Mouse (Mus musculus) C2C12 (cell line): ENCODE results near the gene Gm21992.

ENCODE experiments used
- CEBPB ChIP-seq: IDR thresholded peaks from one replicate; pipeline ENCODE4 v1.6.1; 2011; ENCODE audit warnings: low read depth, mild to moderate bottlenecking, control low read depth, moderate library complexity
- CTCF ChIP-seq: IDR thresholded peaks from one replicate; pipeline ENCODE4 v1.5.1; 2011; ENCODE audit not compliant: control insufficient read depth, insufficient read depth, insufficient read length
- MYOD1 ChIP-seq: IDR thresholded peaks from one replicate; pipeline ENCODE4 v1.6.1; 2011; ENCODE audit warnings: low read depth; ENCODE audit not compliant: control insufficient read depth, insufficient read length

DNA sequence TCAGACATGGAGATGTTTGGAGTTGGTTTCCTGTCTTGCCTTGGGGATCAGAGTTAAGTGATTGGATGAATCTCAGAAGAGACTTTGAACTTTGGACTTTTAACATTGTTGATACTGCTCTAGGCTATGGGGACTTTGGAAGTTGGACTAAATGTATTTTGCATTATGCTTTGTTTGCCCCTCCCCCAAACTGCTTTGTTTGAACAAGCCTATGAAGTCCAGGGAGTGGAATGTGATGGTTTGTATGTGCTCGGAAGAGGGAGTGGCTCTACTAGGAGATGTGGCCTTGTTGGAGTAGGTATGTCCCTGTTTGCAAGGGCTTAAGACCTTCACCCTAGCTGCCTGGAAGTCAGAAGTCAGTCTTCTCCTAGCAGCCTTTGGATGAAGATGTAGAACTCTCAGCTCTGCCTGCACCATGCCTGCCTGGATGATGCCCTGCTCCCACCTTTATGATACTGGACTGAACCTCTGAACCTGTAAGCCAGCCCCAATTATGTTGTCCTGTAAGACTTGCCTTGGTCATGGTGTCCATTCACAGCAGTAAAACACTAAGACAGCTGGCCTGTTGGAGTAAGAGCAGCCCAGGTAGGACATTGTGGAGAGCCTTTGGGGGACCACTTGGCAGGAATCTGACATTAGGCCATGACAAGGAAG lies 5.9 kb upstream of the Gm21992 start:
- TF ChIP-seq CTCF (no peak), MYOD1 (no peak), CEBPB (no peak)
